Mouse (Mus musculus): ENCODE measurements at regions not wholly inside any gene's neighbourhood (a gene's known extent, or its start where the extent isn't known, plus 50 kb on each side); places are given as distances from the start of the nearest gene placed in this dataset.

- in situ Hi-C loops (cut with MboI; ENCODE audit: low pct_unique_long_range_greater_than_20kb) = loop anchor here (5.0 kb wide), 1 partner anchor 795 kb away; no protein-coding TSS in a partner anchor
- ChIA-PET POLR2A (no interaction called here), CTCF (interaction anchor here (0.8 to 1.1 kb wide), 2 partner anchors 12 to 70 kb away, joined by 3 read pairs; no protein-coding TSS in a partner anchor)
- peaks cover 41% of the 10 kb centered on the region for H3K27me3 ChIP-seq
- TF ChIP-seq CTCF (IDR thresholded peaks at IDR 0.05) = peak; percentile 86
- peak; percentile 24 for DNase-seq (ENCODE audit: low read depth, low spot score)
- ATAC-seq = peak; percentile 65
Observed at GRCm38 (mm10) chr13:47666956-47667701, 544.7 kb downstream of the Rnf144b start.

DNA sequence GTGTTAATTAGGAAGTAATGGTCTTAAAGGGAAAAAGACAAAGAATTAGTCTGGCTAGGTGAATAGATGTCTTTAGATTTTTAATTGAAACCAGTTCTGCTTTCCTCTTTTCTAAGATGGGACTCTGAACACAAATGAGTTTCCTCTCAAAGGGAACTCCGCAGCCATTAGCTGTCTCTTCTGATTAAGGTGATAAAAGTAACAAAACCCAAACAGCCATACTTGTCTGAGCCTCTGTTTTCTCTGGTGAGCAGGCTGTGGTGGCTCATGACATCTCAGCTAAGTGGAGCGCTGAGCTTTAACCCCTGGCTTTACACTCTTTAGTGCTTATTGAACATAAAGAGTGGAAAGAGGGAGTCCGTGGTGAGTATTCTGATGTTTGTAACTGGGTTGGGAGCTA is 565.7 kb downstream of the Rnf144b start:
- no peak for DNase-seq (ENCODE audit: low read depth, low spot score)
- TF ChIP-seq CTCF (IDR thresholded peaks at IDR 0.05) = no peak
- POLR2A ChIA-PET = no interaction called here
- ATAC-seq = no peak
- in situ Hi-C loops (cut with MboI; ENCODE audit: low pct_unique_long_range_greater_than_20kb) = no loop called here
- CTCF ChIA-PET = no interaction called here
- H3K27me3 ChIP-seq = peaks cover 11% of the 10 kb centered on the region

GRCm38 (mm10) chr13:47693815-47694214 is 567.2 kb upstream of the Id4 start:
- ChIA-PET POLR2A (no interaction called here), CTCF (no interaction called here)
- no peak for TF ChIP-seq CTCF (IDR thresholded peaks at IDR 0.05)
- in situ Hi-C loops (cut with MboI; ENCODE audit: low pct_unique_long_range_greater_than_20kb) = no loop called here
- ATAC-seq (no peak), DNase-seq (ENCODE audit: low read depth, low spot score) (no peak)
- peaks cover 7% of the 10 kb centered on the region for H3K27me3 ChIP-seq

DNA sequence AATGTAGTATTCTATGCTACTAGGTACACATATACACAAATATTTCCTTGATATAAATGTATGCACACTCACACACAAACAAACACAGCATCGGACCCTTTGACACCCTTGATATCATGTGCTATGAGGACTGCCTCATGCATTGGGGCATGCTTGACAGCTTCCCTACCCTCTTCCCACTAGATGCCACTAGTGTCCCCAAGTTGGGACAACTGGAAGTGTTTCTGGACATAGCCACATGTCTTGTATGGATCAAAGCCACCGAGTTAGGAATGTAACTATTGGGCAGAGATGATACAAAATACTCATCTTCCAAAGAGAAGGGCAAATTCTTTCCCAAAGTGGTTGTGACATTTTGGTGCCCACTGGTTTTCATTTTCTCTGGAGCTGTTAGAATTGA is 565.2 kb upstream of the Id4 start:
- peaks cover 7% of the 10 kb centered on the region for H3K27me3 ChIP-seq
- no peak for TF ChIP-seq CTCF (IDR thresholded peaks at IDR 0.05)
- no peak for ATAC-seq
- POLR2A ChIA-PET = interaction anchor here (0.6 kb wide), 1 partner anchor 408 kb away, joined by 4 read pairs; no protein-coding TSS in a partner anchor
- CTCF ChIA-PET = no interaction called here
- in situ Hi-C loops (cut with MboI; ENCODE audit: low pct_unique_long_range_greater_than_20kb) = no loop called here
- no peak for DNase-seq (ENCODE audit: low read depth, low spot score)

- ATAC-seq (no peak), DNase-seq (ENCODE audit: low read depth, low spot score) (no peak)
- H3K27me3 ChIP-seq = no peaks in the 10 kb centered on the region
- POLR2A ChIA-PET = no interaction called here
- CTCF ChIA-PET = no interaction called here
- in situ Hi-C loops (cut with MboI; ENCODE audit: low pct_unique_long_range_greater_than_20kb) = no loop called here
- no peak for TF ChIP-seq CTCF (IDR thresholded peaks at IDR 0.05)
Observed at GRCm38 (mm10) chr13:47700556-47700955, 560.5 kb upstream of the Id4 start.

- no peak for TF ChIP-seq CTCF (IDR thresholded peaks at IDR 0.05)
- CTCF ChIA-PET = no interaction called here
- in situ Hi-C loops (cut with MboI; ENCODE audit: low pct_unique_long_range_greater_than_20kb) = no loop called here
Observed at GRCm38 (mm10) chr13:47707961-47708609, 552.9 kb upstream of the Id4 start.

DNA sequence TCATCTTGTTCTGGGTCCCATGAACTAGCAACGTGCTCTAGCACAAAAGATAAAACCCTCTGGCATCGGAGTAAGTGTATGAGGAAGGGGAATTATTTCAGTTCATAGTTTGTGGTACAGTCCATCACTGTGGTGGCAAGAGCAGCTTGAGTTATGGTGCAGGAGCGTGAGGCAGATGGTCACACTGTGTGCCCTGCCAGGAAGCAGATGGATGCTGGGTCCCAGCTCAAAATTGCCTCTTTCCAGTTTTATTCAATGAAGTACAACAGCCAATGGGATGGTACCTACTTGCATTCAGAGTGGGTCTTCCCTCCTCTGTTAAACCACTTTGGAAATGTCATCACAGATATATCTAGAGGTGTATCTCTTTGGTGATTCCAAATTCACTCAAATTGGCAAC is 551.7 kb upstream of the Id4 start:
- ChIA-PET POLR2A (no interaction called here), CTCF (no interaction called here)
- in situ Hi-C loops (cut with MboI; ENCODE audit: low pct_unique_long_range_greater_than_20kb) = no loop called here
- TF ChIP-seq CTCF (IDR thresholded peaks at IDR 0.05) = no peak
- DNase-seq (ENCODE audit: low read depth, low spot score) (no peak), ATAC-seq (no peak)
- H3K27me3 ChIP-seq = peaks cover 6% of the 10 kb centered on the region

More at GRCm38 (mm10) chr13:47707961-47708609, 552.9 kb upstream of the Id4 start:
- DNase-seq (ENCODE audit: low read depth, low spot score) (no peak), ATAC-seq (no peak)
- H3K27me3 ChIP-seq = peaks cover 6% of the 10 kb centered on the region
- POLR2A ChIA-PET = no interaction called here

GRCm38 (mm10) chr13:47712507-47712906 is 548.5 kb upstream of the Id4 start:
- ChIA-PET CTCF (no interaction called here), POLR2A (no interaction called here)
- TF ChIP-seq CTCF (IDR thresholded peaks at IDR 0.05) = no peak
- in situ Hi-C loops (cut with MboI; ENCODE audit: low pct_unique_long_range_greater_than_20kb) = no loop called here
- peaks cover 6% of the 10 kb centered on the region for H3K27me3 ChIP-seq
- no peak for DNase-seq (ENCODE audit: low read depth, low spot score)
- ATAC-seq = no peak

GRCm38 (mm10) chr13:47716265-47716664 is 544.8 kb upstream of the Id4 start:
- no peak for ATAC-seq
- no peak for DNase-seq (ENCODE audit: low read depth, low spot score)
- no peak for TF ChIP-seq CTCF (IDR thresholded peaks at IDR 0.05)
- CTCF ChIA-PET = no interaction called here
- POLR2A ChIA-PET = no interaction called here
- no peaks in the 10 kb centered on the region for H3K27me3 ChIP-seq
- in situ Hi-C loops (cut with MboI; ENCODE audit: low pct_unique_long_range_greater_than_20kb) = no loop called here

- no peak for DNase-seq (ENCODE audit: low read depth, low spot score)
- no peak for ATAC-seq
- no peak for TF ChIP-seq CTCF (IDR thresholded peaks at IDR 0.05)
- ChIA-PET CTCF (no interaction called here), POLR2A (no interaction called here)
- H3K27me3 ChIP-seq = no peaks in the 10 kb centered on the region
- in situ Hi-C loops (cut with MboI; ENCODE audit: low pct_unique_long_range_greater_than_20kb) = no loop called here
Observed at GRCm38 (mm10) chr13:47720645-47721044, 540.4 kb upstream of the Id4 start.

GRCm38 (mm10) chr13:47734415-47734814 is 526.6 kb upstream of the Id4 start:
- CTCF ChIA-PET = no interaction called here
- H3K27me3 ChIP-seq = peaks cover 6% of the 10 kb centered on the region
- no peak for TF ChIP-seq CTCF (IDR thresholded peaks at IDR 0.05)
- no peak for ATAC-seq
- POLR2A ChIA-PET = no interaction called here
- in situ Hi-C loops (cut with MboI; ENCODE audit: low pct_unique_long_range_greater_than_20kb) = no loop called here
- no peak for DNase-seq (ENCODE audit: low read depth, low spot score)
